Mouse (Mus musculus) forebrain, embryonic 13.5 days (tissue): Measurements from ENCODE around the gene Gm49394. TPM values are rescaled to one million over a fixed set of nuclear protein-coding genes. Genes with fewer than 3 reads are reported as not detected.

ENCODE experiments used
- ATAC-seq: fragments of 200-750 bp; cut with Nextera tagmentation; 2 replicates; pipeline ENCODE4 v1.8.0; 2017
- H3K27ac ChIP-seq: fragments of 300-500 bp; sonication (generic); 2 replicates; pipeline ENCODE4 v1.5.1; 2015; ENCODE audit warnings: inconsistent platforms, mild to moderate bottlenecking, moderate library complexity
- H3K27me3 ChIP-seq: fragments of 300-500 bp; sonication (generic); 2 replicates; pipeline ENCODE4 v1.6.1; 2015; ENCODE audit warnings: mild to moderate bottlenecking, inconsistent platforms
- H3K36me3 ChIP-seq: fragments of 300-500 bp; sonication (generic); 2 replicates; pipeline ENCODE4 v1.6.1; 2015; ENCODE audit warnings: mild to moderate bottlenecking, inconsistent platforms; ENCODE audit not compliant: poor library complexity, severe bottlenecking
- H3K4me1 ChIP-seq: fragments of 300-500 bp; sonication (generic); 2 replicates; pipeline ENCODE4 v1.6.1; 2015; ENCODE audit warnings: inconsistent platforms
- H3K4me2 ChIP-seq: fragments of 300-500 bp; sonication (generic); 2 replicates; pipeline ENCODE4 v1.6.1; 2015; ENCODE audit warnings: inconsistent platforms, mild to moderate bottlenecking, moderate library complexity
- H3K4me3 ChIP-seq: fragments of 300-500 bp; sonication (generic); 2 replicates; pipeline ENCODE4 v1.5.1; 2015; ENCODE audit warnings: mild to moderate bottlenecking, inconsistent platforms
- H3K9ac ChIP-seq: fragments of 300-500 bp; sonication (generic); 2 replicates; pipeline ENCODE4 v1.6.1; 2015; ENCODE audit warnings: mild to moderate bottlenecking, inconsistent platforms
- H3K9me3 ChIP-seq: fragments of 300-500 bp; sonication (generic); replicated peaks from 2 replicates; pipeline ENCODE4 v1.6.1; 2016; ENCODE audit warnings: inconsistent platforms
- WGBS: fragments of 180-500 bp; shearing (Covaris S2); methylation state at CpG from one replicate; pipeline ENCODE4 v1.1.7; 2015; 5-methylcytosine and 5-hydroxymethylcytosine counted together
- polyA plus RNA-seq: library from polyadenylated mRNA; unstranded; fragments of >200 nt; fragmentation: Nextera tagmentation; extraction: Ambion mirVana; gene quantifications from 2 replicates; pipeline ENCODE4 v1.2.1, GENCODE M21; 2015

Gene Gm49394
- polyA plus RNA-seq = 0.05 TPM in 1 of 2 replicates, not detected in the other

- no peak within 1 kb of the TSS for H3K4me3 ChIP-seq
- no peak within 1 kb of the TSS for H3K4me2 ChIP-seq
- 82% methylated on average over 23 of the region's 23 CpGs for WGBS
- H3K9ac ChIP-seq = no peak within 1 kb of the TSS
- H3K27ac ChIP-seq = no peak within 1 kb of the TSS
- H3K27me3 ChIP-seq = peaks cover 23% of the 10 kb centered on the region
- no peaks in the 10 kb centered on the region for H3K36me3 ChIP-seq
- H3K4me1 ChIP-seq = no peaks in the 10 kb centered on the region
- no peak for ATAC-seq
- H3K9me3 ChIP-seq = peaks cover 10% of the 10 kb centered on the region
These were observed at the start of gene Gm49394 for GRCm38 (mm10) chr7:142669751-142670625. Gene Gm49394, minus strand, starts transcription at chr7:142669942.

- Histone ChIP-seq H3K27ac (no peak overlapping the region), H3K9ac (peak overlapping the region; percentile 63), H3K27me3 (0 out of 2 replicates have a peak, but pooled peaks cover 4% of the 10 kb centered on the region), H3K36me3 (no peaks in the 10 kb centered on the region), H3K9me3 (no peaks in the 10 kb centered on the region), H3K4me3 (peak overlapping the region; percentile 33), H3K4me2 (peak overlapping the region; percentile 60), H3K4me1 (peaks cover 2% of the 10 kb centered on the region; the same call in 1 of the 2 replicates)
- WGBS = 10% methylated on average over 8 of the region's 8 CpGs
- ATAC-seq = peak; percentile 55; the same call in 1 of the 2 replicates
These were observed 45.2 kb upstream of the Gm49394 start for GRCm38 (mm10) chr7:142714783-142715498.

- no peak overlapping the region for H3K9ac ChIP-seq
- H3K4me2 ChIP-seq = no peak overlapping the region
- no peaks in the 10 kb centered on the region for H3K36me3 ChIP-seq
- H3K4me1 ChIP-seq = no peaks in the 10 kb centered on the region
- no peaks in the 10 kb centered on the region for H3K27me3 ChIP-seq
- no peak for ATAC-seq
- no peaks in the 10 kb centered on the region for H3K9me3 ChIP-seq
- no peak overlapping the region for H3K4me3 ChIP-seq
- WGBS = 83% methylated on average over 2 of the region's 2 CpGs
- H3K27ac ChIP-seq = no peak overlapping the region
These were observed 37.1 kb upstream of the Gm49394 start for GRCm38 (mm10) chr7:142706873-142707272.

- Histone ChIP-seq H3K27ac (no peak overlapping the region), H3K4me3 (no peak overlapping the region), H3K9me3 (no peaks in the 10 kb centered on the region), H3K27me3 (no peaks in the 10 kb centered on the region), H3K9ac (no peak overlapping the region), H3K4me1 (no peaks in the 10 kb centered on the region), H3K36me3 (no peaks in the 10 kb centered on the region), H3K4me2 (no peak overlapping the region)
- 63% methylated on average over 5 of the region's 5 CpGs for WGBS
- ATAC-seq = no peak
These were observed 29.7 kb upstream of the Gm49394 start for GRCm38 (mm10) chr7:142699334-142699860.

- WGBS = 88% methylated on average over 3 of the region's 3 CpGs
These were observed 8.9 kb upstream of the Gm49394 start for GRCm38 (mm10) chr7:142678611-142679010.

GRCm38 (mm10) chr7:142675644-142676043 lies 5.9 kb upstream of the Gm49394 start:
- no peaks in the 10 kb centered on the region for H3K27me3 ChIP-seq
- no peak overlapping the region for H3K27ac ChIP-seq
- H3K36me3 ChIP-seq = no peaks in the 10 kb centered on the region
- no peak overlapping the region for H3K4me3 ChIP-seq
- WGBS = 10% methylated on average over 3 of the region's 3 CpGs
- no peak for ATAC-seq
- H3K4me1 ChIP-seq = no peaks in the 10 kb centered on the region
- H3K4me2 ChIP-seq = no peak overlapping the region
- no peaks in the 10 kb centered on the region for H3K9me3 ChIP-seq
- no peak overlapping the region for H3K9ac ChIP-seq

More at GRCm38 (mm10) chr7:142678611-142679010, 8.9 kb upstream of the Gm49394 start:
- no peaks in the 10 kb centered on the region for H3K4me1 ChIP-seq
- H3K4me3 ChIP-seq = no peak overlapping the region
- ATAC-seq = no peak
- H3K27ac ChIP-seq = no peak overlapping the region
- H3K4me2 ChIP-seq = no peak overlapping the region
- no peak overlapping the region for H3K9ac ChIP-seq
- no peaks in the 10 kb centered on the region for H3K36me3 ChIP-seq
- no peaks in the 10 kb centered on the region for H3K27me3 ChIP-seq
- H3K9me3 ChIP-seq = no peaks in the 10 kb centered on the region

- ATAC-seq = no peak
- Histone ChIP-seq H3K9me3 (peaks cover 3% of the 10 kb centered on the region), H3K27ac (no peak overlapping the region), H3K27me3 (no peaks in the 10 kb centered on the region), H3K9ac (no peak overlapping the region), H3K36me3 (no peaks in the 10 kb centered on the region), H3K4me1 (no peaks in the 10 kb centered on the region), H3K4me3 (no peak overlapping the region), H3K4me2 (no peak overlapping the region)
- WGBS = 69% methylated on average over 6 of the region's 6 CpGs
These were observed 5.4 kb upstream of the Gm49394 start for GRCm38 (mm10) chr7:142675141-142675540.

- no peaks in the 10 kb centered on the region for H3K36me3 ChIP-seq
- 0 out of 2 replicates have a peak, but pooled peaks have one; percentile 48 for ATAC-seq
- WGBS = 10% methylated on average over 4 of the region's 4 CpGs
- H3K27ac ChIP-seq = no peak overlapping the region
- H3K4me3 ChIP-seq = no peak overlapping the region
- no peak overlapping the region for H3K4me2 ChIP-seq
- no peak overlapping the region for H3K9ac ChIP-seq
- peaks cover 10% of the 10 kb centered on the region for H3K9me3 ChIP-seq
- peaks cover 2% of the 10 kb centered on the region; the same call in 1 of the 2 replicates for H3K27me3 ChIP-seq
- no peaks in the 10 kb centered on the region for H3K4me1 ChIP-seq
These were observed 2.4 kb upstream of the Gm49394 start for GRCm38 (mm10) chr7:142672120-142672519.

- Histone ChIP-seq H3K27me3 (peaks cover 12% of the 10 kb centered on the region), H3K27ac (no peak overlapping the region), H3K4me2 (no peak overlapping the region), H3K4me1 (no peaks in the 10 kb centered on the region), H3K9ac (no peak overlapping the region), H3K4me3 (no peak overlapping the region), H3K9me3 (peaks cover 10% of the 10 kb centered on the region), H3K36me3 (no peaks in the 10 kb centered on the region)
- WGBS = 88% methylated on average over 1 of the region's 1 CpGs
- no peak for ATAC-seq
These were observed 1.3 kb upstream of the Gm49394 start for GRCm38 (mm10) chr7:142671067-142671466.

- 85% methylated on average over 1 of the region's 1 CpGs for WGBS
- Histone ChIP-seq H3K36me3 (no peaks in the 10 kb centered on the region), H3K4me3 (no peak overlapping the region), H3K27ac (no peak overlapping the region), H3K4me2 (no peak overlapping the region), H3K4me1 (no peaks in the 10 kb centered on the region), H3K9ac (no peak overlapping the region), H3K27me3 (peaks cover 39% of the 10 kb centered on the region), H3K9me3 (peaks cover 10% of the 10 kb centered on the region)
- ATAC-seq = peak; percentile 26; the same call in 1 of the 2 replicates
These were observed 1.4 kb downstream of the Gm49394 start for GRCm38 (mm10) chr7:142668328-142668727.

GRCm38 (mm10) chr7:142667521-142667920 lies 2.2 kb downstream of the Gm49394 start:
- no peaks in the 10 kb centered on the region for H3K4me1 ChIP-seq
- no peak overlapping the region for H3K27ac ChIP-seq
- H3K36me3 ChIP-seq = no peaks in the 10 kb centered on the region
- H3K9ac ChIP-seq = no peak overlapping the region
- ATAC-seq = no peak
- peaks cover 10% of the 10 kb centered on the region for H3K9me3 ChIP-seq
- WGBS = 92% methylated on average over 18 of the region's 18 CpGs
- peaks cover 47% of the 10 kb centered on the region for H3K27me3 ChIP-seq
- H3K4me2 ChIP-seq = no peak overlapping the region
- H3K4me3 ChIP-seq = no peak overlapping the region

GRCm38 (mm10) chr7:142666659-142667058 lies 3.1 kb downstream of the Gm49394 start, which contains the start of gene Igf2:
Gene Igf2, minus strand, starts transcription at chr7:142666816.
- no peak for ATAC-seq
- 84% methylated on average over 2 of the region's 2 CpGs for WGBS

More at GRCm38 (mm10) chr7:142666659-142667058, 3.1 kb downstream of the Gm49394 start, which contains the start of gene Igf2:
- Histone ChIP-seq H3K36me3 (no peaks in the 10 kb centered on the region), H3K4me3 (no peak within 1 kb of the TSS), H3K9ac (no peak within 1 kb of the TSS), H3K27ac (no peak within 1 kb of the TSS), H3K4me1 (no peaks in the 10 kb centered on the region), H3K4me2 (no peak within 1 kb of the TSS), H3K27me3 (peaks cover 56% of the 10 kb centered on the region), H3K9me3 (peaks cover 10% of the 10 kb centered on the region)
